Mouse (Mus musculus) Patski (cell line): ENCODE results near the gene Arhgef39. TPM values are rescaled to one million over a fixed set of nuclear protein-coding genes. Genes with fewer than 3 reads are reported as not detected.

Experiments used
- ATAC-seq: fragments of 100-300 bp; one replicate; pipeline ENCODE4 v1.8.0; 2021
- CTCF ChIA-PET: fragments of 350-600 bp; sonication (Branson Sonifier 250); formaldehyde crosslinking; loops from one replicate; lab custom pipeline; 2022; ENCODE audit warnings: inconsistent platforms; lab: Charles Lee
- POLR2A ChIA-PET: fragments of 350-600 bp; sonication (Branson Sonifier 250); formaldehyde crosslinking; loops from one replicate; lab custom pipeline; 2022; ENCODE audit warnings: antibody characterized with exemption, inconsistent platforms; lab: Charles Lee
- DNase-seq: peaks from one replicate; pipeline ENCODE4 v3.0.0-alpha.2; 2011; ENCODE audit warnings: low read depth, low spot score
- H3K27me3 ChIP-seq: fragments of 371-371 bp; one replicate; pipeline ENCODE4 v1.5.1; 2021
- CTCF ChIP-seq: fragments of 100-300 bp; IDR thresholded peaks from one replicate; pipeline ENCODE4 v1.5.1; 2021
- in situ Hi-C: fragments of 300-500 bp; cut with MboI; formaldehyde crosslinking; loops from 3 replicates; pipeline ENCODE4 v1.11.1; 2018; ENCODE audit warnings: low pct_unique_long_range_greater_than_20kb, mixed read lengths
- polyA plus RNA-seq: library from polyadenylated mRNA; unstranded; gene quantifications from one replicate; pipeline ENCODE4 v1.2.3, GENCODE M21; 2021

The Arhgef39 gene
- polyA plus RNA-seq, 1 experiment from 2014 or later, result 5.5 TPM

DNA sequence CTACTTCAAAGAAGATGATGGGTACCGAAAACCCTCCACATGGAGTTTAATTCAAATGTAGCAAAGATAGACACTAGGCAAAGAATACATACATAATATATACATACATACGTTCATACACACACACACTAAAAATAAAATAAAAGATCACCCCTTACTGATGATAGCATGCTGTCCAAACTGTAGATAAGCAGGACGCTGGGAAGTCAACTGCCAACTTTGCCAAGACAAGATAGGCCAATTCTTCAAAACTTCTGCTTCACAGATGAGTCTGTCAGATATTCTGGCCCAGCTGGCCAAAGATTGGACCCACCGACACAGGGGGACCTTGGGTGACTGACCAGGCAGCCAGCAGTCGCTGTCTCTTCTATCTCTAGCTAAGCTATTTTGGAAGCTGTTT lies 36.4 kb downstream of the Arhgef39 start:
- H3K27me3 ChIP-seq, result no peaks in the 10 kb centered on the region
- no peak for TF ChIP-seq CTCF
- DNase-seq (no peak), ATAC-seq (no peak)
- ChIA-PET POLR2A (no interaction called here), CTCF (interaction anchor here (1.2 kb wide), 1 partner anchor 14 kb away, joined by 3 read pairs; no protein-coding TSS in a partner anchor)
- in situ Hi-C loops, result no loop called here

DNA sequence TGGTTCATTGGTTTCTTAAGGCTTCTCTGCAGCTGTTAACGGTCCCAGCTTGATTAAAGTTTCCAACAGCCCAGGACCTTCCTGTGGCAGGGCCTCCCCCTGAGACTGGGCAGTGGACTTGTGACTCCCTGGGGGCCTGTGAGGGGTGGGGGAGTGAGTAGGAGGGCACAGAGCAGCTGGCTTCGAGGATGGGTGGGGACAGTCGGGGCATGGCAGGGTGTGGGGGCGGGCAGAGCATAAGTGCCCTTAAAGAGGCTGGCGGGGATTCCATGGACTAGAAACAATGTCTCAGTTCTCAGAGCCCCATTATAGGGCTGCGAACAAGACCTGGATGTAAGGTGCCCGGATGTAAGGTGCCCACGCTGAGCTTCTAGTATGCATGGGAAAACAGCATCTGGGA lies 42.4 kb downstream of the Arhgef39 start:
- TF ChIP-seq CTCF, result no peak
- no peak for DNase-seq
- CTCF ChIA-PET, result interaction anchor here (1.0 to 2.0 kb wide), 2 partner anchors 11 to 22 kb away, joined by 3 to 6 read pairs; no protein-coding TSS in a partner anchor
- no peaks in the 10 kb centered on the region for H3K27me3 ChIP-seq
- in situ Hi-C loops, result no loop called here
- no peak for ATAC-seq
- POLR2A ChIA-PET, result interaction anchor here (0.6 kb wide), 1 partner anchor 419 kb away, joined by 4 read pairs; no protein-coding TSS in a partner anchor

DNA sequence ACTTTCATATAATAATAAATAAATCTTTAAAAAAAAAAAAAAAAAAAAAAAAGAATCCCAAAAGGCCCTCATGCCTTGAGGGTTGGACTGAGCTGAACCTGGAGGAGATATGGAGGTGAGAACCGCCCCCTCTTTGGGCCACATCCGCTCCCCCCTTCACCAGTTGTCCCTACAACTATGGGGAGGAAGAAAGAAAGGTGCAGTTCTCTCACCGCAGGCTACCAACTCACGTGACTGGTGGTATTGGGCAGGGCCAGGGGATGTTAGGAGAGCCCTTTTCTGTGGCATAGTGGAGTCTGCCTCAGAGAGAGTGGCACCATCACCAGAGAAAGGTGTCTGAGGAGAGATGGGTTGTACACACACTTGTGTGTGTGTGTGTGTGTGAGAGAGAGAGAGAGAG lies 43.0 kb downstream of the Arhgef39 start:
- in situ Hi-C loops, result no loop called here
- TF ChIP-seq CTCF, result no peak
- no peaks in the 10 kb centered on the region for H3K27me3 ChIP-seq
- ChIA-PET POLR2A (no interaction called here), CTCF (no interaction called here)
- DNase-seq (no peak), ATAC-seq (no peak)

DNA sequence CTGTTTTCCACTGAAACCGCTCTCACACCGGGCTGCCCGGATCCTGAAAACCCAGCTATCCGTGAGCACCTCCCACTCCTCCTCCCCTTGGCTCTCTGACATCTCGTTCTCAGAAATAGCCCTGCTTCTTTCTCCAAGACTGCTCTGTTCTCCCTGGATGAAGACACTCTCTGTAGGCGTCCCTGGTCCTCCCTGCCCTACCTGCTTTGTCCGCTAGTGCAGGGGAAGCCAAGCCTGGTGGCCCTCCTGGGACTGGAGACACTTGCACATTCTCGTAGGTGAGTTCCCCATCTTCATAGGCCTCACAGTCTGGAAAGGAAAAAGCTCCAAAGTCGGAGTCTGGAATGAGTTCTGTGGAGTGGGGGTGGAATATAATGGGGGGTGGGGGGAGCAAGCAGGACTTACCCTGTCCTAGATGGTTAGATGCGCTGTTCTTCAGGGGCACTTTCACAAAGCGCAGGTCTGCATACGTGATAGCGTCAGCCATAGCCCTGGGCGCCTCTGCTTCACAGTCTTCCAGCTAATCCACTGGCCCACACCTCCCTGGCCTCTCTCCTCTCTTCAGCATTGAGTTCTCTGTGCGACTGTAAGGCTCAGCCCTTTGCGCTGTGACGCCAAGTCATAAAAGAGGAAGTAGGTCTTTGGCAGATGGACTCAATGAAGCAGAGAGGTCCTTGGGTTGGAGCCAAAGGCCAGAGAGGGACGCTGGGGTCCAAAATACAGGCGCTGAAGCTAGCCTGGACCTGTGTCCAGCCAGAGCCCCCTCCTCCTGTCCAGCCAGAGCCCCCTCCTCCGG lies 45.3 kb downstream of the Arhgef39 start, which contains the start of gene Cd72:
Gene Cd72 (minus strand): TSS at position 588 of the 796 bp plus-strand sequence.
- no peak for DNase-seq
- POLR2A ChIA-PET, result no interaction called here

DNA sequence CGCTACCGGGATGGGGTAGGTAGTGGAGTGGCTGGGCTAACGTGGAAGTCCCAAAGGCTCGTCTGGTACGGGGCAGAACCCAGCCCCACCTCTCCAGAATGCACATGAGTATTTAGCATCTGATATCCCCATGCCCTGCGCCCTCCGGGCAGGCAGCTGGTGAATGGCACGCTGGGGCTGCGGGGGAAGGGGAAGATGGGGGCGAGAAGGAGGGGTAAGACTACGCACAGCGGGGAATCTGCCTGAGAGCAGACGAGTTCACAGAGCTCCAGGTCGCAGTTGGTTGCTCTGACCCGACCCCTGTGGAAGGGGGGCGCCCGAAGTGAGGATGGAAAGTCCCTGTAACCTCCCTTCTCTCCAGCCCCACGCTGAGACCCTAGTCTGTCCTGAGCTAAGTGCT lies 46.1 kb downstream of the Arhgef39 start:
- POLR2A ChIA-PET, result no interaction called here
- no peak for DNase-seq
- ATAC-seq, result no peak

More for the DNA sequence above, 45.3 kb downstream of the Arhgef39 start, which contains the start of gene Cd72:
- no peak for ATAC-seq
- H3K27me3 ChIP-seq, result no peaks in the 10 kb centered on the region
- in situ Hi-C loops, result no loop called here
- CTCF ChIA-PET, result no interaction called here
- no peak for TF ChIP-seq CTCF

DNA sequence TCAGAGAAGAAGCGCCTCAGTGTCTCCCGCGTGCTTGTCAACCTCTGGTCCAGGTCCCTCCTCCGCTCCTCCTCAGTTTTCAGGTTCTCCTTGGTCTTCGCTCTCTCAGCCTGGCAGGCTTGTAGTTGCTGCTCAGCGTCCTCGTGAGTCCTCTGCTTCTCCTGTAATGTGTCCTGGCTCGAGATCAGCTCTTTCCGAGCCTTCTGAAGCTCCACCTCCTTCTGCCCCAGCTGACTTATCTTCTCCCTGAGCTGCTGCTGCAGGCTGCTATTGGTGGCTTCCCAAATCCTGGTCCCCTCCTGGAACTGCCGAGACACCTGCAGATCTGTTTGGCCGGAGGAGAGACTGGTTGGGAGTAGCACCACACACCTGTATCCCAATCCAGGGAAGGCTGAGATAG lies 47.2 kb downstream of the Arhgef39 start:
- CTCF ChIA-PET, result interaction anchor here (1.9 kb wide), 1 partner anchor 9 kb away, joined by 6 read pairs; no protein-coding TSS in a partner anchor
- TF ChIP-seq CTCF, result no peak
- DNase-seq (no peak), ATAC-seq (no peak)
- POLR2A ChIA-PET, result no interaction called here
- H3K27me3 ChIP-seq, result no peaks in the 10 kb centered on the region
- in situ Hi-C loops, result no loop called here

More for the DNA sequence above, 46.1 kb downstream of the Arhgef39 start:
- in situ Hi-C loops, result no loop called here
- H3K27me3 ChIP-seq, result no peaks in the 10 kb centered on the region
- CTCF ChIA-PET, result interaction anchor here (1.9 kb wide), 1 partner anchor 10 kb away, joined by 6 read pairs; no protein-coding TSS in a partner anchor
- no peak for TF ChIP-seq CTCF

DNA sequence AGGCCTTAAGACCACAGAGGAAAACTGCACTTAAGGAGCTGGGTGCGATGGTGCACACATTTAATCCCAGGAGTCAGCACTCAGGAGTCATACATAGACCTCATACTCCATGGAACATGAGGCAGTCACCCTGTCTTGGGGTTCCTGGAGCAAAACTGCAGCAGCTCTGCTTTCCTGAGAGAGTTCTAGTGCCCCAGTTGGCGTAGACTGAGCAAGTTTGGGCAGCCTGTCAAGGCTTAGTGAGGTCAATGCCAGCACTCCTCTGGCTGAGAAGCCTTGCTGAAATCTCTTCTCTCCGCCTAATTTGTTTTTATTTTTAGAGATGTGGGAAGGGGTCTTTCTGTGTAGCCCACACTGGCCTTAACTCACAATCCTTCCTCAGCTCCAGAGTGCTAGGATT lies 50.9 kb downstream of the Arhgef39 start:
- TF ChIP-seq CTCF, result no peak
- in situ Hi-C loops, result no loop called here
- no peak for ATAC-seq
- no peaks in the 10 kb centered on the region for H3K27me3 ChIP-seq
- ChIA-PET CTCF (no interaction called here), POLR2A (no interaction called here)
- no peak for DNase-seq

DNA sequence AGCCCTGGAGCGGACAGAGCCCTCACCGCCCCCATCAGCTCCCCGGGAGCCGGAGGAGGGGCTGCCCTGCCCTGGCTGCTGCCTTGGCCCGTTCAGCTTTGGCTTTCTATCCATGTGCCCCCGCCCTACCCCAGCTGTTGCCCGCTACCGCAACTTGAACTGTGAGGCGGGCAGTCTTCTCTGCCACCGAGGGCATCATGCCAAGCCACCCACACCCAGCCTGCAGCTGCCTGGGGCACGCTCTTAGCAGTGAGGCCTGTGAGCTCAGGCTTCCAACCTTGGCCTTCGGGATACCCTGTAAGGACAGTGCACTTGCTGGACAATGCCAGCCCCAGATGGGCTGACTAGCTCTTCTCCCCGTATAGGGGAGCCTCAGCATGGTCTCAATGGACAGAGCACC lies 52.2 kb downstream of the Arhgef39 start:
- DNase-seq, result no peak

More for the DNA sequence above, 52.2 kb downstream of the Arhgef39 start:
- TF ChIP-seq CTCF, result no peak
- CTCF ChIA-PET, result interaction anchor here (1.2 kb wide), 1 partner anchor 12 kb away, joined by 3 read pairs; no protein-coding TSS in a partner anchor
- ATAC-seq, result no peak
- H3K27me3 ChIP-seq, result no peaks in the 10 kb centered on the region
- in situ Hi-C loops, result no loop called here
- POLR2A ChIA-PET, result no interaction called here

Other genes starting within 250 kb of the Arhgef39 start
- gene Atp8b5, start 232.5 kb downstream of the Arhgef39 start, polyA plus RNA-seq, result 0.59 TPM
- 29.6 TPM for gene Rusc2, start 117.7 kb downstream of the Arhgef39 start, polyA plus RNA-seq
- gene Fam166b, start 70.6 kb downstream of the Arhgef39 start, polyA plus RNA-seq, result 0.17 TPM
- 50.4 TPM for gene Tesk1, start 57.8 kb downstream of the Arhgef39 start, polyA plus RNA-seq
- gene Cd72, start 45.1 kb downstream of the Arhgef39 start, polyA plus RNA-seq, result 3.3 TPM
- gene Sit1, start 16.0 kb downstream of the Arhgef39 start, polyA plus RNA-seq, result not detected
- 42.8 TPM for gene Ccdc107, start 6.8 kb downstream of the Arhgef39 start, polyA plus RNA-seq
- not detected for gene Car9, start 7.3 kb upstream of the Arhgef39 start, polyA plus RNA-seq
- gene Tpm2, start 24.1 kb upstream of the Arhgef39 start, polyA plus RNA-seq, result 0.22 TPM
- 74.6 TPM for gene Creb3, start 62.6 kb upstream of the Arhgef39 start, polyA plus RNA-seq
- gene Tln1, start 63.0 kb upstream of the Arhgef39 start, polyA plus RNA-seq, result 112 TPM
- gene Rgp1, start 79.0 kb upstream of the Arhgef39 start, polyA plus RNA-seq, result 25.3 TPM
- 12.5 TPM for gene Gba2, start 79.2 kb upstream of the Arhgef39 start, polyA plus RNA-seq
- not detected for gene Msmp, start 84.8 kb upstream of the Arhgef39 start, polyA plus RNA-seq
- 47.2 TPM for gene Npr2, start 132.2 kb upstream of the Arhgef39 start, polyA plus RNA-seq
- 0.50 TPM for gene Spag8, start 153.9 kb upstream of the Arhgef39 start, polyA plus RNA-seq
- gene Hint2, start 156.8 kb upstream of the Arhgef39 start, polyA plus RNA-seq, result 69.0 TPM
- gene Tmem8b, start 169.3 kb upstream of the Arhgef39 start, polyA plus RNA-seq, result 4.8 TPM
- 0.59 TPM for gene Fam221b, start 169.4 kb upstream of the Arhgef39 start, polyA plus RNA-seq
- not detected for gene Olfr70, start 201.1 kb upstream of the Arhgef39 start, polyA plus RNA-seq
- gene Olfr71, start 210.6 kb upstream of the Arhgef39 start, polyA plus RNA-seq, result not detected
- gene Hrct1, start 227.5 kb upstream of the Arhgef39 start, polyA plus RNA-seq, result 0.50 TPM
- 0.12 TPM for gene Spaar, start 230.3 kb upstream of the Arhgef39 start, polyA plus RNA-seq